ENCODE assay signal across 9 mouse cellular contexts in genomic region chr19:23162387-23162809, GRCm38 (mm10). TPM values are rescaled to one million over a fixed set of nuclear protein-coding genes. Genes with fewer than 3 reads are reported as not detected.
DNase-seq lines count a peak whose midpoint lies in the region; ATAC-seq lines count a peak whose summit lies in the region.
"Had no signal": no experiment of that assay in that cellular context is flagged by ENCODE, and none has a peak within 500 bp of the region (broad histone marks: within the 10 kb centered on the region; RNA-seq: fewer than 3 reads in every experiment).

No protein-coding gene starts in this region.

- 24% methylated on average over 8 of the region's 8 CpGs for WGBS in intestine, embryonic 16.5 days
- 34% methylated on average over 8 of the region's 8 CpGs for WGBS in intestine, embryonic 15.5 days
- WGBS in heart, embryonic 14.5 days, result 14% methylated on average over 8 of the region's 8 CpGs

- no peaks in the 10 kb centered on the region for H3K27me3 ChIP-seq in intestine, embryonic 16.5 days (replicated peaks; ENCODE audit: control insufficient read depth, insufficient read depth, low read length)
- no peaks in the 10 kb centered on the region for H3K27me3 ChIP-seq in intestine, embryonic 15.5 days (replicated peaks)
- H3K27me3 ChIP-seq in heart, embryonic 14.5 days (ENCODE audit: control insufficient read depth, insufficient read depth, low read length), result no peaks in the 10 kb centered on the region
- H3K27me3 ChIP-seq: limb, embryonic 15.5 days had no signal

- no peak overlapping the region for H3K27ac ChIP-seq in intestine, embryonic 16.5 days (ENCODE audit: low read length)
- no peak overlapping the region for H3K27ac ChIP-seq in intestine, embryonic 15.5 days
- no peak overlapping the region for H3K27ac ChIP-seq in heart, embryonic 14.5 days (replicated peaks in 1 of 2; ENCODE audit: control insufficient read depth in 1 of 2, insufficient read depth in 1 of 2, low read depth in 2 of 2, low read length in 2 of 2)
- H3K27ac ChIP-seq: limb, embryonic 15.5 days had no signal

- H3K4me2 ChIP-seq in intestine, embryonic 16.5 days (ENCODE audit: low read depth, low read length), result no peak overlapping the region
- no peak overlapping the region for H3K4me2 ChIP-seq in intestine, embryonic 15.5 days (replicated peaks)
- H3K4me2 ChIP-seq in heart, embryonic 14.5 days (ENCODE audit: low read length), result 0 out of 2 replicates have a peak overlapping the region, but pooled peaks have one; percentile 32
- H3K4me2 ChIP-seq: limb, embryonic 15.5 days had no signal

- peak; percentile 59 for ATAC-seq in intestine, embryonic 16.5 days
- ATAC-seq in intestine, embryonic 15.5 days, result no peak
- no peak for ATAC-seq in heart, embryonic 14.5 days (ENCODE audit: insufficient number of reproducible peaks, insufficient read depth, low FRiP score, low read depth)

- H3K36me3 ChIP-seq in intestine, embryonic 16.5 days (ENCODE audit: control insufficient read depth, insufficient read depth, low read length), result no peaks in the 10 kb centered on the region
- H3K36me3 ChIP-seq in intestine, embryonic 15.5 days, result no peaks in the 10 kb centered on the region
- no peaks in the 10 kb centered on the region for H3K36me3 ChIP-seq in heart, embryonic 14.5 days (ENCODE audit: control insufficient read depth, insufficient read depth, low read length)
- H3K36me3 ChIP-seq: limb, embryonic 15.5 days had no signal

- H3K9me3 ChIP-seq in intestine, embryonic 16.5 days (ENCODE audit: control insufficient read depth, low read length), result no peaks in the 10 kb centered on the region
- H3K9me3 ChIP-seq in intestine, embryonic 15.5 days, result no peaks in the 10 kb centered on the region
- H3K9me3 ChIP-seq in heart, embryonic 14.5 days (ENCODE audit: control insufficient read depth, low read length), result no peaks in the 10 kb centered on the region
- H3K9me3 ChIP-seq: limb, embryonic 15.5 days had no signal

- peak; percentile 50 to 79 for DNase-seq in adrenal gland, adult (ENCODE audit: inconsistent age in 2 of 2, low spot score in 1 of 2)
- no peak for DNase-seq in adrenal gland, adult 18-20 months (ENCODE audit: low spot score in 2 of 2)
- DNase-seq in NIH3T3 (ENCODE audit: low read depth), result peak; percentile 69
- DNase-seq in neural tube, embryonic 10.5 days (ENCODE audit: extremely low spot score, low spot score), result no peak
- no peak for DNase-seq in layer of hippocampus, postnatal 25 days (ENCODE audit: extremely low spot score in 1 of 2, low spot score in 1 of 2)

- no peak overlapping the region for H3K4me3 ChIP-seq in intestine, embryonic 16.5 days (ENCODE audit: low read length)
- H3K4me3 ChIP-seq in intestine, embryonic 15.5 days (replicated peaks), result no peak overlapping the region
- H3K4me3 ChIP-seq in heart, embryonic 14.5 days (ENCODE audit: control insufficient read depth in 1 of 2, insufficient read depth in 1 of 2, low read depth in 1 of 2, low read length in 2 of 2), result no peak overlapping the region
- H3K4me3 ChIP-seq: limb, embryonic 15.5 days had no signal

- H3K4me1 ChIP-seq in intestine, embryonic 16.5 days (ENCODE audit: control insufficient read depth, insufficient read depth, low read length), result no peaks in the 10 kb centered on the region
- no peaks in the 10 kb centered on the region for H3K4me1 ChIP-seq in intestine, embryonic 15.5 days (replicated peaks)
- peaks cover 0 to 11% of the 10 kb centered on the region in 2 experiments; a peak in 2 of 4 replicates for H3K4me1 ChIP-seq in heart, embryonic 14.5 days (ENCODE audit: control insufficient read depth in 2 of 2, insufficient read depth in 2 of 2, low read length in 2 of 2)

- no peak overlapping the region for H3K9ac ChIP-seq in intestine, embryonic 16.5 days (ENCODE audit: low read depth, low read length)
- H3K9ac ChIP-seq in intestine, embryonic 15.5 days, result no peak overlapping the region
- H3K9ac ChIP-seq in heart, embryonic 14.5 days (ENCODE audit: low read length), result no peak overlapping the region
- H3K9ac ChIP-seq: limb, embryonic 15.5 days had no signal

RNA-seq across cellular contexts. Expression of gene Klf9, which starts 21.4 kb away (rescaled TPM):
- total RNA-seq in adrenal gland, adult 18-20 months (2021), result 10 to 100 TPM; 63.4 to 82.4 TPM
- polyA plus RNA-seq in intestine, embryonic 16.5 days (2015; fragmentation: Nextera tagmentation; extraction: Ambion mirVana), result 3.3 and 4.0 TPM in 2 replicates
- 3.9 and 4.6 TPM in 2 replicates for polyA plus RNA-seq in intestine, embryonic 15.5 days (2015; fragmentation: Nextera tagmentation; extraction: Ambion mirVana)
- 1.7 and 1.8 TPM in 2 replicates for polyA plus RNA-seq in heart, embryonic 14.5 days (2014; fragmentation: Nextera tagmentation; extraction: Ambion mirVana)
- 100 to 1,000 TPM; 157 to 184 TPM for total RNA-seq in layer of hippocampus, postnatal 25 days (2021)

Comparison
In these comparisons a context has a peak if more than half of its experiments do, and no peak if none do; other contexts are left out.
1. DNase-seq: peak in adrenal gland, adult (2 of 2) and NIH3T3 (single experiment); none in adrenal gland, adult 18-20 months (0 of 2), neural tube, embryonic 10.5 days (single experiment) and layer of hippocampus, postnatal 25 days (0 of 2).